Mouse (Mus musculus) thymus, adult 2 months (tissue): Measurements from ENCODE around the gene Ap1g2.

Source experiments
- CTCF ChIP-seq: fragments of 200-500 bp; IDR thresholded peaks from 2 replicates; pipeline ENCODE4 v1.5.1; 2012; ENCODE audit warnings: mild to moderate bottlenecking, control low read depth, low read length, moderate library complexity, borderline replicate concordance; ENCODE audit not compliant: control insufficient read depth, poor library complexity, insufficient read depth; ENCODE audit errors: extremely low read depth
- POLR2A ChIP-seq: fragments of 200-500 bp; IDR thresholded peaks from 2 replicates; pipeline ENCODE4 v1.6.1; 2012; ENCODE audit warnings: mild to moderate bottlenecking, low read length, control low read depth, moderate library complexity; ENCODE audit not compliant: control insufficient read depth, poor library complexity, insufficient read depth; ENCODE audit errors: extremely low read depth

DNA sequence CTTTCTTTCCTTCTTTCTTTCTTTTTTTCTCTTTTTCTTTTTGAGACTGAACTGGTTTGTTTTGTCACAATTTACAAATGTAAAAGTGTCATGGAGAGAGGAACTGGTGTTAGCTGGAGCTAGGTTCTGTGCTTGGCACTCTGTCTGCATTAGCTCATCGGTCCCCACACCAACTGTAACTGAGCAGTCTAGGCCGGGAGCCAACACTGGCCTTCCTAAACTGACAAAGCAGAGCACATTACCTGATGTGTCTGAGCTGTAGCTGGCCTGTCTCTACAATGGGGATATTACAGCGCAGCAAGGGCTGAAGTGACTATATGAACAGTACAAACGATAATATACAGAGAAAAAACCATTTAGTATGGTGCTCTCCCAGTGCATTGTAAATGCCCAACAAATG lies 12.5 kb upstream of the Ap1g2 start:
- no peak for TF ChIP-seq CTCF
- no peak for TF ChIP-seq POLR2A
